ENCODE assay signal across 16 mouse cellular contexts in the genomic region with DNA sequence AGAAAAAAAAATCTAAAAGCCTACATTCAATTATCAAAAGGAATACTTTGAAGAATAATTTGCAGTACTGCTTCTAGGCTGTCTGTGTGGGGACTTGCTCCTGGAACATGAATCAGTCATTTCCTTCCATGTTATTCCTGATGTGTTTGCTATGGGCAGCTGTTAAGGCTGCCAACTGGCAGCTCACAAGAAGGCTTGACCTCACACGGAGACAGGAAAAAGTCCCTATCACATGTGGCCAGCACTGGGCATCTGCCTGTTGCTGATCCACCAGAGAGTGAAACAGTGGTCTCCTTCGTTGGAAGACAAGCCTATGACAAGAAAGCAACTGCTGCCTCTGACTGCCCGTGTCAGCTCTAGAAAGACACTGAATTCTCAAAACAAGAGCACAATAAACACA.
"Had no signal": no experiment of that assay in that cellular context is flagged by ENCODE, and none has a peak within 500 bp of the region (broad histone marks: within the 10 kb centered on the region; RNA-seq: fewer than 3 reads in every experiment).

No protein-coding gene starts in this region.

- H3K4me3 ChIP-seq: lung, embryonic 15.5 days; midbrain, embryonic 10.5 days; midbrain, embryonic 12.5 days; myocyte; neural tube, embryonic 13.5 days; neural tube, embryonic 15.5 days; stomach, embryonic 15.5 days had no signal

- H3K9me3 ChIP-seq: lung, embryonic 15.5 days; midbrain, embryonic 10.5 days; midbrain, embryonic 12.5 days; neural tube, embryonic 13.5 days; neural tube, embryonic 15.5 days; stomach, embryonic 15.5 days had no signal

- H3K4me2 ChIP-seq: lung, embryonic 15.5 days; midbrain, embryonic 12.5 days; neural tube, embryonic 13.5 days; neural tube, embryonic 15.5 days; stomach, embryonic 15.5 days had no signal

- DNase-seq: lung, postnatal 14 days; lung, postnatal 4 days; midbrain, embryonic 14.5 days; right cerebral cortex, postnatal 14 days; thymus, adult 2 months; thymus, postnatal 25 days; thymus, postnatal 4 days had no signal

- H3K27ac ChIP-seq: lung, embryonic 15.5 days; midbrain, embryonic 10.5 days; midbrain, embryonic 12.5 days; neural tube, embryonic 13.5 days; neural tube, embryonic 15.5 days; stomach, embryonic 15.5 days; stomach, postnatal 0 days had no signal

- H3K9ac ChIP-seq: lung, embryonic 15.5 days; midbrain, embryonic 12.5 days; neural tube, embryonic 13.5 days; neural tube, embryonic 15.5 days; stomach, embryonic 15.5 days had no signal

- ATAC-seq: midbrain, embryonic 16.5 days had no signal

- H3K4me1 ChIP-seq: lung, embryonic 15.5 days; midbrain, embryonic 10.5 days; midbrain, embryonic 12.5 days; neural tube, embryonic 13.5 days; neural tube, embryonic 15.5 days; stomach, embryonic 15.5 days had no signal

- H3K36me3 ChIP-seq: lung, embryonic 15.5 days; midbrain, embryonic 10.5 days; midbrain, embryonic 12.5 days; neural tube, embryonic 13.5 days; neural tube, embryonic 15.5 days; stomach, embryonic 15.5 days had no signal

- H3K27me3 ChIP-seq: lung, embryonic 15.5 days; midbrain, embryonic 12.5 days; neural tube, embryonic 13.5 days; neural tube, embryonic 15.5 days; stomach, embryonic 15.5 days had no signal
